30 mouse cellular contexts compared by ENCODE assay signal in the genomic region with DNA sequence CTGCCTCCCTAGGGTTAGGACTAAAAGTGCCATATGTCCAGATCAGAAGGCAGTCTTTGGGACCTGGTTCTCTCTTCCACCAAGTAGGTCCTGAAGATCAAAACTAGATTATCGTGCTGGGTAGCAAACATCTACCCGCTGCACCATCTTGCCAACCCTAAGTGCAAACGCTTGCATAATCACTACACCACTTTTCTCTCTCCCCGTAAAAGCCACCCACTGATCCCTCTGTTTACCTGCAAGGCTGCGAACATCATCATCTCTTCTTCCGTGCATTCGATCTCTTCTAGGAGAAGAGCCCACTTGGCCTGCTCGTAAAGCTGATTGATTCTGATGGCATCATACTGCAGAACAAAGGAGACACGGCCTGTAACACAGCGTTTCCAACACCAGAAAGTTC. TPM values are rescaled to one million over a fixed set of nuclear protein-coding genes. Genes with fewer than 3 reads are reported as not detected.
"Had no signal": no experiment of that assay in that cellular context is flagged by ENCODE, and none has a peak within 500 bp of the region (broad histone marks: within the 10 kb centered on the region; RNA-seq: fewer than 3 reads in every experiment).

No protein-coding gene starts in this region.

- H3K9me3 ChIP-seq: embryonic facial prominence, embryonic 12.5 days; embryonic facial prominence, embryonic 13.5 days; embryonic facial prominence, embryonic 15.5 days; forebrain, embryonic 12.5 days; forebrain, embryonic 13.5 days; forebrain, embryonic 15.5 days had no signal

- H3K9ac ChIP-seq: embryonic facial prominence, embryonic 12.5 days; embryonic facial prominence, embryonic 13.5 days; embryonic facial prominence, embryonic 15.5 days; forebrain, embryonic 12.5 days; forebrain, embryonic 13.5 days; forebrain, embryonic 15.5 days; forebrain, postnatal 0 days had no signal

- H3K4me2 ChIP-seq: embryonic facial prominence, embryonic 12.5 days; embryonic facial prominence, embryonic 13.5 days; embryonic facial prominence, embryonic 15.5 days; forebrain, embryonic 12.5 days; forebrain, embryonic 13.5 days; forebrain, embryonic 15.5 days had no signal

- H3K4me3 ChIP-seq: embryonic facial prominence, embryonic 10.5 days; embryonic facial prominence, embryonic 12.5 days; embryonic facial prominence, embryonic 13.5 days; embryonic facial prominence, embryonic 15.5 days; erythroblast, embryonic 14.5 days; forebrain, embryonic 10.5 days; forebrain, embryonic 12.5 days; forebrain, embryonic 13.5 days; forebrain, embryonic 15.5 days; gastrocnemius, adult 2 months; heart, adult 2 months had no signal

- DNase-seq: cerebellum, adult 2 months; cerebellum, adult 8-10 months; cerebellum, adult 9-10 months; cerebellum, adult 9-11 months; cerebellum, postnatal 10 days; cerebellum, postnatal 14 days; cerebellum, postnatal 25 days; cerebellum, postnatal 36 days; embryo, embryonic 11 days; forebrain, postnatal 0 days; gastrocnemius, adult 2 months; gastrocnemius, postnatal 10 days; gastrocnemius, postnatal 14 days; gastrocnemius, postnatal 25 days; gastrocnemius, postnatal 36 days; heart, adult 18-20 months; heart, adult 2 months had no signal

- ATAC-seq: forebrain, embryonic 13.5 days; forebrain, embryonic 14.5 days; forebrain, embryonic 15.5 days; forebrain, embryonic 16.5 days; forebrain, postnatal 0 days had no signal

- H3K4me1 ChIP-seq: embryonic facial prominence, embryonic 12.5 days; embryonic facial prominence, embryonic 15.5 days; forebrain, embryonic 12.5 days; forebrain, embryonic 13.5 days; forebrain, embryonic 15.5 days had no signal

- H3K27ac ChIP-seq: embryonic facial prominence, embryonic 10.5 days; embryonic facial prominence, embryonic 12.5 days; embryonic facial prominence, embryonic 13.5 days; embryonic facial prominence, embryonic 15.5 days; forebrain, embryonic 10.5 days; forebrain, embryonic 12.5 days; forebrain, embryonic 13.5 days; forebrain, embryonic 15.5 days; gastrocnemius, adult 2 months; heart, adult 2 months had no signal

- H3K27me3 ChIP-seq: embryonic facial prominence, embryonic 12.5 days; embryonic facial prominence, embryonic 13.5 days; embryonic facial prominence, embryonic 15.5 days; forebrain, embryonic 12.5 days; forebrain, embryonic 13.5 days; forebrain, embryonic 15.5 days had no signal

RNA-seq across cellular contexts. Expression of a gene that starts 57.4 kb away (rescaled TPM):
- total RNA-seq: common myeloid progenitor, adult 5-6 weeks; granulocyte monocyte progenitor cell, adult 5-6 weeks had no signal
- polyA plus RNA-seq: erythroblast, embryonic 14.5 days had no signal
